Mouse (Mus musculus): ENCODE measurements around the gene Btbd10.

Btbd10 gene

DNA sequence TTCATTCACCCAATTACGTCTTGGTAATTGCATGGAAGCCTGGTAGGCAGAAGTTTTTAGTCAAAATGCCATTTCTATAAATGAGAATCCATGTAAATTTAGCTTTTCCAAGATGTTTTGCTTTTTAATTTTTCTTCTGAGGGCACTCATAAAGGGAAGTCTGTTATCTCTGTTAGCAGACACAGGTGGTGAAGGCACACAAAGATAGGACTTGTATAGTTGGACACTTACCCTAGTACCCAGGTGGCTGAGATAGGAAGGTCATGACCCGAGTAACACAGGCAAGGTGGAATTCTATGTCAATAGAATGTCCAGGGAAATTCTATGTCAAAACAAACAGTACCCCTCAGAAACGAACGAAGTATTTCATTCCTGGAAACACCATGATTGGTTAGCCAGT, 77.0 kb downstream of the Btbd10 start:
- 72% methylated on average over 4 of the region's 4 CpGs for WGBS

DNA sequence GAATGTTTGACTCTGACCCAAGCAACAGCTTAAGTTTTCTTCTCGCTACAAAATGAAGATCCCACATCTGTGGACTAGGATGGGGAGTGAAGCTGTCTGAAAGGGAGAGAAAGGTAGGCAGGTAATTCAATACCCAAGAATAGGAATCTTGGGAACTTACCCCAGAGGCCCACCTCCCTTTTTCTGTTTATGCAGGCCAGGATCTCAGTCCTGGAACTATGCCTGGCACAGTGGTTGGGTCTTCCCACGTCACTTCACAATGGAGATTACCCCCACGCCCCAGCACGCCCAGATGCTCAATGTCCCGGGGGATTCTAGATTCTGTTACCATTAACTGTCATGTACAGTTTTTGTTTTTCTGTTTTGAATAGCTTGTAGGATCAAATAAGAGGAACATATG, 77.5 kb downstream of the Btbd10 start:
- WGBS: 54% methylated on average over 5 of the region's 5 CpGs

DNA sequence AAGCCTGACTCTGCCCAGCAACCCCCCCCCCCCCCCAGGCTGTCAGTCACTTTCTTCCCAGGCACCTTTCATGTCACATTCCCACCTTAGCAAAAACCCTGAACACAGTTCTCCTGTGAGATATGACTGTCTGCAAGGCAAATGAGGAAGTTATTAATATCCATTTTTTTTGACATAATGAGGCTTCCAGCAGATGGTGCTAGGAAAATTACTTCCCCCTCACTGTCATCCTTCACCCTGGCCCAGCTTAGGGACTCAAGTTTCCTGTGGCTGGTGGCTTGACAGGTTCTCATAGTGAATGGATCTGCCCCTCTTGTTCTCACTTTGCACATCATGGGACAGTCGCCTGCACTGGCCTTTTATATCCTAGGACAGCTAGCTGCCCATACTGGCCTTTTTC, 80.0 kb downstream of the Btbd10 start:
- WGBS: 61% methylated on average over 1 of the region's 1 CpGs

DNA sequence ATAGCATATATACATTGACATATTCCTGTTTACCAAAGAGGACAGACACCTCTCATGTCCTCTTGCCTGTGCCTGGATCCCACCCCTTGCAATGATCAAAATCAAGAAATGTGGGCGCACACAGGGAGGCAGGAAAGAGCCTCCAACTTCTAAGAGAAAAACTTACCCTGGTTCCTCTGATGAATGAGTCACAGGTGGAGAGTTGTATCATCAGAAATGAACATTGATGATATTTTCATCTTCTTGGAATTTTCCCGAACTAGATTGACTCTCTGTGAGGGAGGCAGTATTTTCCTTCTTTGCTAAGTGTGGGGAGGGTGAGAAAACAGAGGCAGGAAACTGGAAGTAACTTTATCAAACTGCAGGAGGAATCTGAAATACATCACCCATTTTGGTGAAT, 83.8 kb downstream of the Btbd10 start:
- 60% methylated on average over 2 of the region's 2 CpGs for WGBS

DNA sequence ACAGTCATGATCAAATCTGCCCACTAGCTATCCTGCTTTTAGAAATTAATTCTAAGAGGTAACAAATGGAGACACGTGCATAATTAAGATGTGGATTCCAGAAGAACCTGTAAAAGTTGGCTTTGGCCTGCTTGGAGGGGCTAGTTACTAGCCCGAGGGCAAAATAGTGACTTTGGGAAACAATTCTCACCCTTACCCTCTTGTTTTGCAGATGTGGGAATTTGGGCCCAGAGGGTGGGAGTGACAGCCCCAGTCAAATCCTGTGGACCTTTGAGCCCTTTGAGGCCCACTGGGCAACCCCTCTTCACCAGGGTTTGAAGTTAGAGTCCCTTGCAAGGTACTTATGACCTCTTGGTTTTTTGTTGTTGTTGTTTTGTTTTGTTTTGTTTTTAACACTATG, 89.9 kb downstream of the Btbd10 start:
- WGBS: 75% methylated on average over 2 of the region's 2 CpGs

DNA sequence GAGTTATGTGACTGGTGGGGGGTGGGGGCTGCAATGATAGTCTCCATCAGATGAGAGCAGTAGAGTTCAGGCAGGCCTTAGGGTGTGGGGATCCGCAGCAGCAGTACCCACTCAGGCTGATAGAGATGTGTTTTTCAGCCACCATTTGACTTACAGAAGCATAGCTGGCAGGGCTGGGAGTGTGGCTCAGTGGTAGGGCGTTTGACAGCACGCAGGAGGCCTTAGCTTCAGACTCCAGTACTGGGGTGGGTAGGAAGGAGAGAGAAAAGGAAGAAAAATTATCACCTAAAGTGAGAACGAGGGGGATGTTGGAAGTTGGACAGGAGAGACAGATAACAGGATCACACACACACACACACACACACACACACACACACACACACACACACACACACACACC, 90.7 kb downstream of the Btbd10 start:
- 49% methylated on average over 4 of the region's 4 CpGs for WGBS

DNA sequence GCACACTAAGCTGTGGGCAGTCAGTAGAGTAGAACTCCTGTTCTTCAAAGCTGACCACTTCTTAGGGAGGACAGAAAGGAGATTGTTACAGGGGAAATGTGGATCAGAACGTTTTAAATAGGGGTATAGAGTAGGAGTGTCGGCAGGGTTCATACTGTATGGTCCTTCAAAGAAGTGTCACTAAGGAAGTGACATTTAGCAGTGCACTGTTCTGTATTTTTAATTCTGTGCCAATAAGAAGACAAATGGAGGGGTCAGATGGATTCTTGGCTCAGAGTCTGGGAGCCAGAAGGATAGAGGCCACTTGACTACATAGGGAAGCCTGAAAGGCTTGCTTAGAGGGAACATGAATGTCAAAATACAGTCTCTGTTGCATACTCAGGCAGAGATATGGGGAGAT, 91.9 kb downstream of the Btbd10 start:
- 58% methylated on average over 2 of the region's 2 CpGs for WGBS

DNA sequence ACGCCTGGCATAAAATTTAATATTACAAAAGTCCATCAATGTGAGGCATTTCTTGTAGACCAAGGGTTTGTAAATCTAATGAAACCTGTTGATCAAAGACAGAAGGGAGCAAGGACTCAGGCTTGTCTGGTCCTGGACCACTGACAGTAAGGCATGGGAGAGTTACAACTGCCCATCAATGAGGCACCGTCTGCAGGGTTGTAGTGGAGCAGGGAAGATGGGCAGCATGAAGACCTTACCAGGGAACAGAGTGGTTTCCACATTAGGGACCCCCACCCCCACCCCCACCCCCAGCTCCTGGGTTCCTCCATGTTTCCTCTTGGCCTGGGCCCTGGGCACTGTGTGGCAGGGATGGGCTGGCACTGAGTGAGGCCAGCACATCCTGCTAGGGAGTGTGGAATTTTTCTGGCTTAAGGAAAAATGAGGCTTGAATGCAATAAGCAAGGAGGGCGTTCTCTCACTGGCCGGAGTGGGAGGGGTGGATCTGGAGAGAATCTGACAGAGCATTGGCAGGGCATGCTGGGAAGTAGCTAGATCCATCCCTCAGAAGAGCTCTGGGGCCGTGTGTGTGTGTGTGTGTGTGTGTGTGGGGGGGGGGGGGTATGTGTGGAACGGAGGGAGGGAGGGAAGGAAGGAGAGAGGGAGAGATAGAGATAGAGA, 96.7 kb downstream of the Btbd10 start:
- 53% methylated on average over 5 of the region's 6 CpGs for WGBS

DNA sequence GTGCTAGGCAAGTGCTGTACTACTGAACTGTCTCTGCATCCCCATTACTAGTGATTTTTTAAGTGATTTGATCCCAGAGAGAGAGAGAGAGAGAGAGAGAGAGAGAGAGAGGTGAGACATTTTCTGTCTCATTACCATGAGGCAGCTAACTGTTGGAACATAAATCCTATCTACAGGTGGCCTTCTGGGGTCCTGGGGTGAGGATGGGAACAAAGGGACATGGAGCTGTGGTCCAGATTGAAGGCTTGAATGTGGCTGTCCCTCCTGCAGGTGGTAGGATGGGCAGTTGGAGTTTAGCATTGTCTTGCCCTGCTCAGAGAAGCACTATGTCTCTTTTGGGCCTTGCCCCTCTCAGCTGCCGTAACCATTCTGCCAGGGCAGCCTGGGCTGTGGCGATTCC, 98.2 kb downstream of the Btbd10 start:
- 84% methylated on average over 2 of the region's 2 CpGs for WGBS

DNA sequence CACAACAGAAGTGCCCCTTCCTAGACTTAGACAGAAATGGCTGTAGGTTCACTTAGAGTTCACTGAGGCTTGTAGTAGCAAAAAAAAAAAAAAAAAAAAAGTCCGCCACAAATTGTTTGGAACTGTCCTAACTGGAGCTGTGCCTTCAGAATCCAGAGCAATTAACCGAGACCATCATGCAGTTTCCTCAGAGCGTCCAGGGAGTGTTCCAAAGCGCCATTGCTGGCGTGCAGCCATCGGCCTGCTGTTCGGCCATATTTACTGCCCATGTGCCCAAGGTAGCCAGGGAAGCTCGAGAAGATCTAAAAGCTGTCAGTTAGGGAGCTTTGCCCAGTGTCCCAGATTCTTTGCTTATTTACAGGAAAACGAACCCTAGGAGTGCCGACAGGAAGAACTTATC, 98.6 kb downstream of the Btbd10 start:
- 41% methylated on average over 10 of the region's 10 CpGs for WGBS

DNA sequence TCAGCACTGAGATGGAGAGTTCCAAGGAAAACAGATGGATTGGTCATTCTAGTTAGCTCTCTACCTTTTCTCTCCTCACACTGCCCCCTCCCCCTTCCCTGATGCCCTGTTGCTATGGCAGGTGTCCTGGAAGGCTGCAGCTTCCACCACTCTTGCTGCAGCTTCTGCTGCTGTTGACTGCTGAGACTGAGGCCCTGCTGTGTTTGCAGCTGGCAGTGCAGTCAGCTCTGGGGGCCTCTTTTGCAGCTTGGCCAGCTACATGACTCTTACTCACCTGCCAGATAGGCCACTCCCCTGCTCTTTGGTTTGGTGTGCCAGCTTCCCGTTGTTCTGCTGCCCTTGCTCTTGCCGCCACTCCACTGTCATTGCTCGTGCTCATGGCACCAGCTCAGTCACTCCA, 99.3 kb downstream of the Btbd10 start:
- 57% methylated on average over 3 of the region's 3 CpGs for WGBS

DNA sequence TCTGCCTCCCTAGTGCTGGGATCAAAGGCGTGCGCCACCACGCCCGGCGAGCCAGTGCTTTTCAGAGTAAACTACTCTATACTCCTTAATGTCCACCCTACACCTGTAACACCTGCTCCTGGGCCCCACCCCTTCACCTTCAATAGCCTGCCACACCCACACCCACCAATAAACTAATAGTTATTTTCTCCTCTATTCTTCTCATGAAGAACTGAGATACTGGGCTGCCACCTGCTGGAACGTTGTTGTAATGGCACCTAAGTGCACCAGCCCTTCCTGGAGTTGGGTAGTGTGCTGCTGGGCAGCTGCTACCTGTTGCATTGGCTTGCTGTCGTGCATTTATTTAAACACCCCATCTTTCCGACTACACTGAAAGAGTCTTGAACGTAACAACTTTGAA, 100.9 kb downstream of the Btbd10 start:
- WGBS: 75% methylated on average over 9 of the region's 9 CpGs
